Mouse (Mus musculus): ENCODE data around the gene C2cd4a. TPM values are rescaled to one million over a fixed set of nuclear protein-coding genes. Genes with fewer than 3 reads are reported as not detected.

Gene C2cd4a
- total RNA-seq (2014; rRNA removed; ENCODE audit: low replicate concordance), result not detected in 2 replicates
- not detected in 2 replicates for polyA plus RNA-seq (2015; fragmentation: Nextera tagmentation; extraction: Ambion mirVana)

- Histone ChIP-seq H3K36me3 (replicated peaks; ENCODE audit: control insufficient read depth, insufficient read depth, low read length) (no peaks in the 10 kb centered on the region), H3K27me3 (ENCODE audit: control insufficient read depth, insufficient read depth, low read length) (peaks cover 51% of the 10 kb centered on the region), H3K9me3 (replicated peaks; ENCODE audit: control insufficient read depth, low read length) (0 out of 2 replicates have a peak, but pooled peaks cover 3% of the 10 kb centered on the region), H3K4me3 (ENCODE audit: low read depth, low read length) (peak within 1 kb of the TSS; percentile 59), H3K9ac (replicated peaks; ENCODE audit: low read depth, low read length) (0 out of 2 replicates have a peak within 1 kb of the TSS, but pooled peaks have one; percentile 2), H3K4me1 (ENCODE audit: control insufficient read depth, insufficient read depth) (peaks cover 10% of the 10 kb centered on the region), H3K27ac (ENCODE audit: low read depth) (no peak within 1 kb of the TSS), H3K4me2 (ENCODE audit: low read depth, low read length) (peak within 1 kb of the TSS; percentile 94)
- no peak for ATAC-seq (ENCODE audit: insufficient read depth, low read depth)
- 7% methylated on average over 20 of the region's 20 CpGs for WGBS
- DNase-seq (ENCODE audit: low spot score), result no peak
- no peak for TF ChIP-seq EP300 (IDR thresholded peaks at IDR 0.05; ENCODE audit: low read depth)
- TF ChIP-seq CTCF (IDR thresholded peaks at IDR 0.05; ENCODE audit: low read depth), result no peak
These were observed at the start of gene C2cd4a for GRCm38 (mm10) chr9:67832046-67832605. C2cd4a (minus strand) TSS chr9:67832330.

DNA sequence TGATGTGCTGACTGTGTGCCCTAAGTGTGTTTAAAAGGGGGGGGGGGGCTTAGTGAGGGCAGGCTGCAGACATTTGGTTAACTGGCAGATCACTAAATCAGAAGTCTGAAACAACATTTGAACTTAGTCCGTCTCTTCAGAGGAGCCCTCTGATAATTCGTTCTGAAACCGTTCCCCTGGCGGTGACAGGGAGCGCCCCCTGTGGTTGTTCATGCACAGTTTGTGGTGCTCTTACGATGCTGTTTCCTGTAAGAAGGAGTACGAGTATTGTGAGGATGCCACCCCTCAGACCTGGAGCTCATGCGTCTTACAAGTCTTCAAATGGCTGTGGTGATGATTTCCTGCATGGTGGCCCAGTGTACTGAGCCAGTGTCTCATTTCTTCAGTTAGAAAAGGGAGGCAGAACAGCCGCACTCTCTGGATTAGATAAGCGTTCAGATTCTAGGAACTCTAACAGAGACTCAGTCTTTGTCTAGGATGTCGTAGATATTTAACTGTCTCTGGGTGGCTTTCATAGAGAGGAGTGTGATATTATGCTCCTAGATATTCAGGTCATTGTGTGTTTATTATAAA is 46.2 kb upstream of the C2cd4a start:
- H3K36me3 ChIP-seq (replicated peaks; ENCODE audit: control insufficient read depth, insufficient read depth, low read length), result peaks cover 32% of the 10 kb centered on the region
- ATAC-seq (ENCODE audit: insufficient read depth, low read depth) (no peak), DNase-seq (ENCODE audit: low spot score) (no peak)
- H3K9me3 ChIP-seq (replicated peaks; ENCODE audit: control insufficient read depth, low read length), result no peaks in the 10 kb centered on the region
- no peak overlapping the region for H3K4me3 ChIP-seq (ENCODE audit: low read depth, low read length)
- H3K4me2 ChIP-seq (ENCODE audit: low read depth, low read length), result no peak overlapping the region
- H3K9ac ChIP-seq (replicated peaks; ENCODE audit: low read depth, low read length), result no peak overlapping the region
- no peak overlapping the region for H3K27ac ChIP-seq (ENCODE audit: low read depth)
- H3K27me3 ChIP-seq (ENCODE audit: control insufficient read depth, insufficient read depth, low read length), result no peaks in the 10 kb centered on the region
- no peaks in the 10 kb centered on the region for H3K4me1 ChIP-seq (ENCODE audit: control insufficient read depth, insufficient read depth)
- TF ChIP-seq CTCF (IDR thresholded peaks at IDR 0.05; ENCODE audit: low read depth), result no peak
- no peak for TF ChIP-seq EP300 (IDR thresholded peaks at IDR 0.05; ENCODE audit: low read depth)
- WGBS, result 88% methylated on average over 11 of the region's 11 CpGs

DNA sequence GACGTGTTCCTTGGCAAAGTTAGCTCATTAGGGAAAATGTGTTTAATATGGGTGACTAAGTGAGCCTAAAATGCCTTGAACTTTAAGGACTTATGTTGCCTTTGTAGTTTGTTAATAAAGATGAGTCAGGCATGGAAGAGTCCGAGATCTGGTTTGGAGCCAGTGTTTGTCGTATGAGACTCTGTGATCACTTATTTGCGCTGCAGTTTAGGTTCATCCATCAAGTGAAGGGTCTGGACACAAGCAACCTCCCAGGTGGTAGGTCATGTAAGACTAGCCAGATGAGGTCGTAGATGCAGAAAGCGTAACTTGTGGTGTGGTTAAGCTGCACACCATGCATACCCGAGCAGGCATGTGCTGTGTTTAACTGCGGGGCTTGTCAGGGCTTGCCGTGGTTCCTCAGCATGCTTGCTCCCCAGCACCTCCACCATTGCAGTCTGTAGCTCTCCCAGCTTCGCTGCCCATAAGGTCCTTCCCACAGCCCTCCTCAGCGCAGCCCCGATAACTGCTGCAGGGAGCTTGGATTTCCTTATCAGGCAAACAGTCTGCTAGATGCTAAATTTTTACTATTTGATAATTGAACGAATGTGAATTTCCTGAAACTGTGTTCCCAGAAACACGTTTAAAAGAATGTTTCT is 45.1 kb upstream of the C2cd4a start:
- H3K9ac ChIP-seq (replicated peaks; ENCODE audit: low read depth, low read length), result no peak overlapping the region
- WGBS, result 84% methylated on average over 14 of the region's 14 CpGs
- no peak overlapping the region for H3K27ac ChIP-seq (ENCODE audit: low read depth)
- no peak for TF ChIP-seq EP300 (IDR thresholded peaks at IDR 0.05; ENCODE audit: low read depth)
- no peak for TF ChIP-seq CTCF (IDR thresholded peaks at IDR 0.05; ENCODE audit: low read depth)
- peaks cover 37% of the 10 kb centered on the region for H3K36me3 ChIP-seq (replicated peaks; ENCODE audit: control insufficient read depth, insufficient read depth, low read length)
- no peak overlapping the region for H3K4me3 ChIP-seq (ENCODE audit: low read depth, low read length)
- DNase-seq (ENCODE audit: low spot score) (no peak), ATAC-seq (ENCODE audit: insufficient read depth, low read depth) (no peak)
- H3K4me2 ChIP-seq (ENCODE audit: low read depth, low read length), result no peak overlapping the region
- no peaks in the 10 kb centered on the region for H3K27me3 ChIP-seq (ENCODE audit: control insufficient read depth, insufficient read depth, low read length)
- H3K9me3 ChIP-seq (replicated peaks; ENCODE audit: control insufficient read depth, low read length), result no peaks in the 10 kb centered on the region
- no peaks in the 10 kb centered on the region for H3K4me1 ChIP-seq (ENCODE audit: control insufficient read depth, insufficient read depth)

- Histone ChIP-seq H3K4me3 (ENCODE audit: low read depth, low read length) (no peak overlapping the region), H3K27ac (ENCODE audit: low read depth) (no peak overlapping the region), H3K27me3 (ENCODE audit: control insufficient read depth, insufficient read depth, low read length) (no peaks in the 10 kb centered on the region), H3K4me2 (ENCODE audit: low read depth, low read length) (no peak overlapping the region), H3K9me3 (replicated peaks; ENCODE audit: control insufficient read depth, low read length) (no peaks in the 10 kb centered on the region), H3K9ac (replicated peaks; ENCODE audit: low read depth, low read length) (no peak overlapping the region), H3K4me1 (ENCODE audit: control insufficient read depth, insufficient read depth) (no peaks in the 10 kb centered on the region), H3K36me3 (replicated peaks; ENCODE audit: control insufficient read depth, insufficient read depth, low read length) (peaks cover 20% of the 10 kb centered on the region)
- TF ChIP-seq CTCF (IDR thresholded peaks at IDR 0.05; ENCODE audit: low read depth) (peak; percentile 72), EP300 (IDR thresholded peaks at IDR 0.05; ENCODE audit: low read depth) (no peak)
- DNase-seq (ENCODE audit: low spot score) (peak; percentile 36), ATAC-seq (ENCODE audit: insufficient read depth, low read depth) (no peak)
- 36% methylated on average over 2 of the region's 2 CpGs for WGBS
These were observed 43.2 kb upstream of the C2cd4a start for GRCm38 (mm10) chr9:67875337-67875736.

- Histone ChIP-seq H3K4me3 (ENCODE audit: low read depth, low read length) (no peak overlapping the region), H3K27ac (ENCODE audit: low read depth) (no peak overlapping the region), H3K36me3 (replicated peaks; ENCODE audit: control insufficient read depth, insufficient read depth, low read length) (peaks cover 17% of the 10 kb centered on the region), H3K27me3 (ENCODE audit: control insufficient read depth, insufficient read depth, low read length) (no peaks in the 10 kb centered on the region), H3K9me3 (replicated peaks; ENCODE audit: control insufficient read depth, low read length) (no peaks in the 10 kb centered on the region), H3K4me2 (ENCODE audit: low read depth, low read length) (no peak overlapping the region), H3K9ac (replicated peaks; ENCODE audit: low read depth, low read length) (no peak overlapping the region), H3K4me1 (ENCODE audit: control insufficient read depth, insufficient read depth) (no peaks in the 10 kb centered on the region)
- DNase-seq (ENCODE audit: low spot score) (no peak), ATAC-seq (ENCODE audit: insufficient read depth, low read depth) (no peak)
- 72% methylated on average over 7 of the region's 7 CpGs for WGBS
- no peak for TF ChIP-seq CTCF (IDR thresholded peaks at IDR 0.05; ENCODE audit: low read depth)
- TF ChIP-seq EP300 (IDR thresholded peaks at IDR 0.05; ENCODE audit: low read depth), result no peak
These were observed 42.5 kb upstream of the C2cd4a start for GRCm38 (mm10) chr9:67874522-67875222.

Data from heart, postnatal 0 days (tissue).